Mouse (Mus musculus): Measurements from ENCODE around the gene Tecpr1. TPM values are rescaled to one million over a fixed set of nuclear protein-coding genes. Genes with fewer than 3 reads are reported as not detected.
A peak's percentile ranks its signal among the peaks of the same experiment; 100 is the strongest.

The Tecpr1 gene
- total RNA-seq, 2 experiments from 2014 or later: 107 to 115 TPM

GRCm38 (mm10) chr5:144247307-144247706 lies 23.9 kb upstream of the Tecpr1 start:
- Histone ChIP-seq H3K27ac (no peak overlapping the region), H3K4me3 (no peak overlapping the region)
- no peak for DNase-seq (ENCODE audit: low spot score in 2 of 2)
- no peak for TF ChIP-seq CTCF (conservative IDR thresholded peaks at IDR 0.05)

DNA sequence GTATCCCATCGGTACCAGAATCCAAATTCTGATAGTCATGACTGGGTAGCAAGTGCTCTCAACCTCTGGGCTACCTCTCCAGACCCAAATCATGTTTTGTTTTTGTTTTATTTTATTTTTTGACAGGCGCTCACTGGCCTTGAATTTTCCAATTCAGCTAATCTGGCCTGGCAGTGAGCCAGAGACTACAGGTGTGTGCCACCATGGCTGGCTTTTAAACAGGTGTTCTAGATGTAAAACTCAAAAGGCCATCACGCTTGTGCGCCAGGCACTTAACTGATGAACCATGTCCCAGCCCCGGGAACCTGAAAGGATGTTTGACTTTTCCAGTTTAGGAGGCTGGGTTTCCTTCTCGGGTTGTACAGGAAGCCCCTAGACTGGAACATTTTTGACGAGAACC lies 23.3 kb upstream of the Tecpr1 start:
- Histone ChIP-seq H3K27ac (no peak overlapping the region), H3K4me3 (no peak overlapping the region)
- no peak for DNase-seq (ENCODE audit: low spot score in 2 of 2)
- no peak for TF ChIP-seq CTCF (conservative IDR thresholded peaks at IDR 0.05)

- TF ChIP-seq CTCF (conservative IDR thresholded peaks at IDR 0.05): no peak
- Histone ChIP-seq H3K27ac (no peak overlapping the region), H3K4me3 (no peak overlapping the region)
- DNase-seq (ENCODE audit: low spot score in 2 of 2): no peak
Measured at GRCm38 (mm10) chr5:144245592-144245991, 22.2 kb upstream of the Tecpr1 start.

GRCm38 (mm10) chr5:144243901-144244487 lies 20.6 kb upstream of the Tecpr1 start, which contains the start of gene Bri3:
TSS of gene Bri3 (plus strand) at chr5:144244437.
- no peak for DNase-seq (ENCODE audit: low spot score in 2 of 2)
- no peak within 1 kb of the TSS for H3K4me3 ChIP-seq
- H3K27ac ChIP-seq: no peak within 1 kb of the TSS
- TF ChIP-seq CTCF (conservative IDR thresholded peaks at IDR 0.05): no peak

DNA sequence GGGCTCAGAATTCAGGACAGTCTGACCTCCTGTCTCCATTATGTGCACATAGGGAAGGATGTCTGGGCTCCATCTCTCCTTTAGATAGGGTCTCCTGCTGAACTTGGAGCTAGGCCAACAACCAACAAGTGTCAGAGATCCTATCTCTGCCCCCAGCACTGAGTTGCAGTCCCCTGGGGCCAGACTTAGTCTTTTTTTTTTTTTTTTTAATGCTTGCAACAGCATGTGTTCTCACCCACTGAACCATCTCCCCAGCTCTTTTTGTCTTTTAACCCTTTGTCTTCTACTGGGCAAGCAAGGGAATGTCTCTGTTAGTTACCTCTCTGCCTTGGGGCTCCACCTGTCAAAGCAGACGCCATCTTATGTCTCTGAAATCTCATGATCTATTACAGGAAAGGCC lies 15.6 kb upstream of the Tecpr1 start:
- Histone ChIP-seq H3K27ac (no peak overlapping the region), H3K4me3 (no peak overlapping the region)
- DNase-seq (ENCODE audit: low spot score in 2 of 2): no peak
- TF ChIP-seq CTCF (conservative IDR thresholded peaks at IDR 0.05): no peak

- Histone ChIP-seq H3K27ac (peak overlapping the region; percentile 77; the same call in 1 of the 2 replicates), H3K4me3 (no peak overlapping the region)
- TF ChIP-seq CTCF (conservative IDR thresholded peaks at IDR 0.05): no peak
- DNase-seq (ENCODE audit: low spot score in 2 of 2): peak; percentile 62 to 77
Measured at GRCm38 (mm10) chr5:144234714-144235113, 11.3 kb upstream of the Tecpr1 start.

DNA sequence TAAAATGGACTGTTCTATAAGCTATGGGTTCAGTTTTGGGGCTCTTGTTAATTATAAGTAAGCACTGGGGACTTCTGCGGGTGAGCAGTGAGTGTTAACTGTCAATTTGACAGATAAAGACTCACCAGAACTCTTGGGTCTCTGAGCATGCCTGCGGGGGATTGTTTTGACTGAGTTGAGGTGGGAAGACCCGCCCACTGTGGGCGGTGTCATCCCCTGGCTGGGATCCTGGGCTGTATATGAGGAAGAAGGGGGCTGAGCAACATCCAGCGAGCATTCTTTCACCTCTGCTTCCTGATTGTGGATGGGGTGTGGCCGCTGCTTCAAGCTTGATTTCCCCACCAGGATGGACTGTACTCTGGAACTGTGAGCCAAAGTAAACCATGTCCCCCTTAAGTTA lies 10.8 kb upstream of the Tecpr1 start:
- Histone ChIP-seq H3K27ac (peak overlapping the region; percentile 16; the same call in 1 of the 2 replicates), H3K4me3 (no peak overlapping the region)
- no peak for TF ChIP-seq CTCF (conservative IDR thresholded peaks at IDR 0.05)
- no peak for DNase-seq (ENCODE audit: low spot score in 2 of 2)

- H3K27ac ChIP-seq: no peak overlapping the region
- DNase-seq (ENCODE audit: low spot score in 2 of 2): no peak
- no peak overlapping the region for H3K4me3 ChIP-seq
- TF ChIP-seq CTCF (conservative IDR thresholded peaks at IDR 0.05): no peak
Measured at GRCm38 (mm10) chr5:144232531-144232930, 9.1 kb upstream of the Tecpr1 start.

GRCm38 (mm10) chr5:144231410-144231809 lies 8.0 kb upstream of the Tecpr1 start:
- DNase-seq (ENCODE audit: low spot score in 2 of 2): no peak
- H3K27ac ChIP-seq: no peak overlapping the region
- TF ChIP-seq CTCF (conservative IDR thresholded peaks at IDR 0.05): peak; percentile 63
- H3K4me3 ChIP-seq: no peak overlapping the region

DNA sequence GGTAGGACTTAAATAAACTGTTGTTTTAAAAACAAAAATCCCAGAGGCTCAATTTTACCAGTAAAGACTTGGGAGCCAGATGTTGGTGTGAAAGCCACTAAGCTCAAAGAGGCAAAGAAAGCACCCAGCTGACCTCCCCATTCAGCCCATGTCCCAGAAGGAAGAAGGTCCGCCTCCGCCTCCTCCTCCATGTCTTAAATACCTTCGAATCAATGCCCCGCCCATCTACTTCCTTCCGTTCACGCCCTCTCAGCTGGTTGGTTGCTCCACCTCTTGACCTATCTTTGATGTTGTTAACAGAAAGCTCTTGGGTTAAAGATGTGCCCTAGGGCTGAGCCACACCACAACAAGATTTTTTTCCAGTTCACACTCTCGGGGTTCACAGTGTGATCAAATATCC lies 6.8 kb upstream of the Tecpr1 start:
- DNase-seq (ENCODE audit: low spot score in 2 of 2): no peak
- no peak overlapping the region for H3K4me3 ChIP-seq
- no peak for TF ChIP-seq CTCF (conservative IDR thresholded peaks at IDR 0.05)
- H3K27ac ChIP-seq: no peak overlapping the region

GRCm38 (mm10) chr5:144226220-144226619 lies 2.8 kb upstream of the Tecpr1 start:
- DNase-seq (ENCODE audit: low spot score in 2 of 2): no peak
- H3K27ac ChIP-seq: no peak overlapping the region
- no peak for TF ChIP-seq CTCF (conservative IDR thresholded peaks at IDR 0.05)
- H3K4me3 ChIP-seq: no peak overlapping the region

GRCm38 (mm10) chr5:144223899-144224816 lies 743 bp upstream of the Tecpr1 start:
- no peak for DNase-seq (ENCODE audit: low spot score in 2 of 2)
- Histone ChIP-seq H3K4me3 (peak overlapping the region; percentile 80), H3K27ac (peak overlapping the region; percentile 93)
- TF ChIP-seq CTCF (conservative IDR thresholded peaks at IDR 0.05): 0 out of 2 replicates have a peak, but pooled peaks have one; percentile 11

DNA sequence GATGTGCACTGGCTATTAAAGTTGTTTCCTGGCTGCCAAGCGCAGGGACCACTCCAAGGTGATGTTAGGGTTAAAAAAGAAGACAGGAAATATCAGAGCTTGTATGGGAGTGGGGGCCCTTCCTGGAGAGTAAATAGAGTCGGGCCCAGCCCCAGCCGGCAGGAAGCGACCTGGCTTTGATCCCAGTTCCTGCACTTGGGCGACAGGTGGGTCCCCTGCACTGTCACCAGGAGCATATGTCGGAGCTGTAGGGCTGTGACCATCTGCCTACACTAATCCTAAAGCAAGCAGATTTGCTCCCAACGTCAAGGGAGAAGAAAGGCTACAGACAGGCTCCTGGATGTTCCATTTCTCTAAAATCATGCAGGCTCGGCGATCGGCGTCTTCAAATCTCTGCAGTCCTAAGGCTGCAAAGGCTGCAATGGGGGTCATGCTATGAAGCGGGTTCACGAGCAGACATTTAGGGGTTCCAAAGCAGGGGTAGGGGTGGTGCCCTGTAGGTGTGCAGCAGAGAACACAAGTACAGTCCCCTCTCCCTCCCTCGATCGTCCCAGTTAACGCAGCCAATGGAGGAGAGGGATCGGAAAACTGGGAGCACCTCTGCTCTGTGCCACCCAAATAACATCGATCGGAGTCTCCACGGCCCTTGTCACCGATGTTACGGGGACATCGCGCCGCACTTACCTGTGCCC lies 458 bp downstream of the Tecpr1 start:
- H3K4me3 ChIP-seq: peak overlapping the region; percentile 80
- no peak for DNase-seq (ENCODE audit: low spot score in 2 of 2)
- peak overlapping the region; percentile 93 for H3K27ac ChIP-seq
- TF ChIP-seq CTCF (conservative IDR thresholded peaks at IDR 0.05): no peak

Measured in layer of hippocampus, adult 2 months (tissue).